Mouse (Mus musculus): ENCODE data around the gene Hbb-bh1. TPM values are rescaled to one million over a fixed set of nuclear protein-coding genes. Genes with fewer than 3 reads are reported as not detected.
"Not testable (repeated sequence)": the region's sequence is repeated elsewhere in the genome, so short reads cannot be mapped to it uniquely, and the experiment has no call there.

Hbb-bh1 gene
- polyA plus RNA-seq, 1 experiment = not detected

GRCm38 (mm10) chr7:103844525-103845325 is 1.8 kb upstream of the Hbb-bh1 start:
- no peak for TF ChIP-seq USF1 (IDR thresholded peaks at IDR 0.05; ENCODE audit: low read depth)
- Histone ChIP-seq H3K79me2 (ENCODE audit: control insufficient read depth, insufficient read depth) (no peaks in the 10 kb centered on the region), H3K79me3 (ENCODE audit: low read depth) (no peaks in the 10 kb centered on the region), H3K27me3 (ENCODE audit: control insufficient read depth, insufficient read depth, insufficient read length) (no peaks in the 10 kb centered on the region), H3K4me3 (ENCODE audit: insufficient read depth, poor library complexity, severe bottlenecking) (no peak overlapping the region), H3ac (ENCODE audit: control insufficient read depth, insufficient read length, low read depth) (no peak overlapping the region), H3K36me3 (ENCODE audit: control insufficient read depth, insufficient read depth) (no peaks in the 10 kb centered on the region)

GRCm38 (mm10) chr7:103840268-103840667 is 2.7 kb downstream of the Hbb-bh1 start, which contains the start of gene Hbb-bh2:
Gene Hbb-bh2 (minus strand): TSS chr7:103840520.
- TF ChIP-seq CTCF (IDR thresholded peaks at IDR 0.05; ENCODE audit: control insufficient read depth, insufficient read depth, insufficient read length) (no peak), CEBPB (IDR thresholded peaks at IDR 0.05; ENCODE audit: low read depth) (no peak), MYOG (IDR thresholded peaks at IDR 0.05; ENCODE audit: control insufficient read depth, extremely low read depth, insufficient read length) (no peak), MYOD1 (IDR thresholded peaks at IDR 0.05; ENCODE audit: control insufficient read depth, insufficient read length, low read depth) (no peak), USF1 (IDR thresholded peaks at IDR 0.05; ENCODE audit: low read depth) (no peak), MAX (IDR thresholded peaks at IDR 0.05) (no peak), FOSL1 (IDR thresholded peaks at IDR 0.05; ENCODE audit: insufficient read depth, low read length, poor library complexity, severe bottlenecking) (no peak)
- Histone ChIP-seq H3ac (ENCODE audit: control insufficient read depth, insufficient read length, low read depth) (no peak within 1 kb of the TSS), H3K36me3 (ENCODE audit: control insufficient read depth, insufficient read depth) (no peaks in the 10 kb centered on the region), H3K79me2 (ENCODE audit: control insufficient read depth, insufficient read depth) (no peaks in the 10 kb centered on the region), H3K79me3 (ENCODE audit: low read depth) (no peaks in the 10 kb centered on the region), H3K4me3 (ENCODE audit: insufficient read depth, poor library complexity, severe bottlenecking) (no peak within 1 kb of the TSS), H3K27me3 (ENCODE audit: control insufficient read depth, insufficient read depth, insufficient read length) (no peaks in the 10 kb centered on the region)

GRCm38 (mm10) chr7:103827808-103828207 is 15.2 kb downstream of the Hbb-bh1 start, which contains the start of gene Hbb-bs:
Gene Hbb-bs (minus strand): TSS chr7:103828096.
- H3K27me3 ChIP-seq (ENCODE audit: control insufficient read depth, insufficient read depth, insufficient read length) = no peaks in the 10 kb centered on the region
- TF ChIP-seq MAX (IDR thresholded peaks at IDR 0.05) (no peak), CEBPB (IDR thresholded peaks at IDR 0.05; ENCODE audit: low read depth) (no peak), CTCF (IDR thresholded peaks at IDR 0.05; ENCODE audit: control insufficient read depth, insufficient read depth, insufficient read length) (no peak), MYOG (IDR thresholded peaks at IDR 0.05; ENCODE audit: control insufficient read depth, extremely low read depth, insufficient read length) (no peak), USF1 (IDR thresholded peaks at IDR 0.05; ENCODE audit: low read depth) (no peak), FOSL1 (IDR thresholded peaks at IDR 0.05; ENCODE audit: insufficient read depth, low read length, poor library complexity, severe bottlenecking) (no peak), MYOD1 (IDR thresholded peaks at IDR 0.05; ENCODE audit: control insufficient read depth, insufficient read length, low read depth) (no peak)

GRCm38 (mm10) chr7:103827139-103827538 is 15.8 kb downstream of the Hbb-bh1 start:
- not testable (repeated sequence) for H3K79me2 ChIP-seq (ENCODE audit: control insufficient read depth, insufficient read depth); H3K27me3 ChIP-seq (ENCODE audit: control insufficient read depth, insufficient read depth, insufficient read length); H3K4me3 ChIP-seq (ENCODE audit: insufficient read depth, poor library complexity, severe bottlenecking); H3K79me3 ChIP-seq (ENCODE audit: low read depth); H3K36me3 ChIP-seq (ENCODE audit: control insufficient read depth, insufficient read depth); H3ac ChIP-seq (ENCODE audit: control insufficient read depth, insufficient read length, low read depth)

More at GRCm38 (mm10) chr7:103827808-103828207, 15.2 kb downstream of the Hbb-bh1 start, which contains the start of gene Hbb-bs:
- H3K36me3 ChIP-seq (ENCODE audit: control insufficient read depth, insufficient read depth) = no peaks in the 10 kb centered on the region
- no peaks in the 10 kb centered on the region for H3K79me3 ChIP-seq (ENCODE audit: low read depth)
- H3ac ChIP-seq (ENCODE audit: control insufficient read depth, insufficient read length, low read depth) = no peak within 1 kb of the TSS
- no peak within 1 kb of the TSS for H3K4me3 ChIP-seq (ENCODE audit: insufficient read depth, poor library complexity, severe bottlenecking)
- no peaks in the 10 kb centered on the region for H3K79me2 ChIP-seq (ENCODE audit: control insufficient read depth, insufficient read depth)

- no peak overlapping the region for H3ac ChIP-seq (ENCODE audit: control insufficient read depth, insufficient read length, low read depth)
- H3K4me3 ChIP-seq (ENCODE audit: insufficient read depth, poor library complexity, severe bottlenecking) = no peak overlapping the region
- H3K79me2 ChIP-seq (ENCODE audit: control insufficient read depth, insufficient read depth) = no peaks in the 10 kb centered on the region
- TF ChIP-seq USF1 (IDR thresholded peaks at IDR 0.05; ENCODE audit: low read depth) (no peak), MAX (IDR thresholded peaks at IDR 0.05) (no peak), CTCF (IDR thresholded peaks at IDR 0.05; ENCODE audit: control insufficient read depth, insufficient read depth, insufficient read length) (no peak), MYOD1 (IDR thresholded peaks at IDR 0.05; ENCODE audit: control insufficient read depth, insufficient read length, low read depth) (no peak), MYOG (IDR thresholded peaks at IDR 0.05; ENCODE audit: control insufficient read depth, extremely low read depth, insufficient read length) (no peak)
- H3K27me3 ChIP-seq (ENCODE audit: control insufficient read depth, insufficient read depth, insufficient read length) = no peaks in the 10 kb centered on the region
- no peaks in the 10 kb centered on the region for H3K36me3 ChIP-seq (ENCODE audit: control insufficient read depth, insufficient read depth)
- H3K79me3 ChIP-seq (ENCODE audit: low read depth) = no peaks in the 10 kb centered on the region
Measured at GRCm38 (mm10) chr7:103826255-103826887, 16.6 kb downstream of the Hbb-bh1 start.
